Mouse (Mus musculus) retina, postnatal 1 day (tissue): ENCODE data around the gene Tex52.

ENCODE experiments used
- DNase-seq: peaks from one replicate; pipeline ENCODE4 v3.0.0-alpha.2; 2012

Tex52 gene

GRCm38 (mm10) chr6:128432356-128432915 lies 57.2 kb downstream of the Tex52 start:
- no peak for DNase-seq

- no peak for DNase-seq
Observed at GRCm38 (mm10) chr6:128433566-128433965, 58.3 kb downstream of the Tex52 start.
